Mouse (Mus musculus) limb, embryonic 14.5 days (tissue): ENCODE measurements around the gene Ttc3. TPM values are rescaled to one million over a fixed set of nuclear protein-coding genes. Genes with fewer than 3 reads are reported as not detected.
"Not testable (repeated sequence)": the region's sequence is repeated elsewhere in the genome, so short reads cannot be mapped to it uniquely, and the experiment has no call there.

Source experiments
- ATAC-seq: fragments of 200-750 bp; cut with Nextera tagmentation; 2 replicates; pipeline ENCODE4 v1.8.0; 2017; ENCODE audit warnings: low read depth, moderate number of reproducible peaks, moderate TSS enrichment; ENCODE audit not compliant: low FRiP score
- DNase-seq: peaks from one replicate; pipeline ENCODE4 v3.0.0-alpha.2; 2015; ENCODE audit warnings: low spot score
- H3K27ac ChIP-seq: fragments of 300-500 bp; sonication (generic); replicated peaks from 2 replicates; pipeline ENCODE4 v1.5.1; 2014; ENCODE audit warnings: low read depth, mild to moderate bottlenecking, low read length, moderate library complexity, mixed read lengths
- H3K27me3 ChIP-seq: fragments of 300-500 bp; sonication (generic); 2 replicates; pipeline ENCODE4 v1.6.1; 2014; ENCODE audit warnings: low read length, mixed read lengths; ENCODE audit not compliant: control insufficient read depth, insufficient read depth
- H3K36me3 ChIP-seq: fragments of 300-500 bp; sonication (generic); 2 replicates; pipeline ENCODE4 v1.6.1; 2014; ENCODE audit warnings: mild to moderate bottlenecking, low read length, moderate library complexity, mixed read lengths; ENCODE audit not compliant: control insufficient read depth, insufficient read depth
- H3K4me1 ChIP-seq: fragments of 300-500 bp; sonication (generic); 2 replicates; pipeline ENCODE4 v1.6.1; 2014; ENCODE audit warnings: antibody characterized with exemption, low read length, mixed read lengths; ENCODE audit not compliant: control insufficient read depth, insufficient read depth
- H3K4me2 ChIP-seq: fragments of 300-500 bp; sonication (generic); replicated peaks from 2 replicates; pipeline ENCODE4 v1.6.1; 2014; ENCODE audit warnings: low read depth, mild to moderate bottlenecking, low read length, moderate library complexity; ENCODE audit not compliant: severe bottlenecking
- H3K4me3 ChIP-seq: fragments of 300-500 bp; sonication (generic); replicated peaks from 2 replicates; pipeline ENCODE4 v1.5.1; 2014; ENCODE audit warnings: low read length
- H3K9ac ChIP-seq: fragments of 300-500 bp; sonication (generic); 2 replicates; pipeline ENCODE4 v1.6.1; 2014; ENCODE audit warnings: mild to moderate bottlenecking, low read depth, low read length, moderate library complexity; ENCODE audit not compliant: severe bottlenecking
- H3K9me3 ChIP-seq: fragments of 300-500 bp; sonication (generic); 2 replicates; pipeline ENCODE4 v1.6.1; 2016; ENCODE audit warnings: low read length; ENCODE audit not compliant: control insufficient read depth
- POLR2A ChIP-seq: fragments of 200-500 bp; IDR thresholded peaks from 2 replicates; pipeline ENCODE4 v1.8.0; 2012; ENCODE audit warnings: inconsistent platforms, mild to moderate bottlenecking, moderate library complexity, borderline replicate concordance; ENCODE audit not compliant: insufficient read depth, insufficient read length; ENCODE audit errors: extremely low read depth
- WGBS: fragments of 180-500 bp; shearing (Covaris S2); extraction: QIAGEN DNeasy Blood & Tissue Kit; methylation state at CpG from one replicate; pipeline ENCODE4 v1.1.7; 2014; 5-methylcytosine and 5-hydroxymethylcytosine counted together
- polyA plus RNA-seq, 2 experiments: library from polyadenylated mRNA; depleted of rRNA in 1 of 2; stranded (reverse) in 1 of 2; unstranded in 1 of 2; fragments of >200 nt; fragmentation: Nextera tagmentation in 1 of 2; extraction: Ambion mirVana in 1 of 2; gene quantifications; 2 replicates each; pipeline versions ENCODE4 v1.2.1 to v1.2.3; 2012 to 2014

Gene Ttc3
- polyA plus RNA-seq, 2 experiments = 123 to 294 TPM

GRCm38 (mm10) chr16:94328881-94329867 is 41.2 kb upstream of the Ttc3 start:
- DNase-seq = no peak
- TF ChIP-seq POLR2A = no peak
- H3K27me3 ChIP-seq = peaks cover 22% of the 10 kb centered on the region

GRCm38 (mm10) chr16:94330429-94330828 is 40.0 kb upstream of the Ttc3 start:
- H3K4me2 ChIP-seq = no peak overlapping the region
- ATAC-seq = no peak
- H3K27ac ChIP-seq = no peak overlapping the region
- H3K9me3 ChIP-seq = no peaks in the 10 kb centered on the region
- H3K4me3 ChIP-seq = no peak overlapping the region
- WGBS = 75% methylated on average over 5 of the region's 5 CpGs
- H3K27me3 ChIP-seq = peaks cover 22% of the 10 kb centered on the region
- H3K4me1 ChIP-seq = peaks cover 12% of the 10 kb centered on the region
- TF ChIP-seq POLR2A = no peak
- H3K36me3 ChIP-seq = no peaks in the 10 kb centered on the region
- H3K9ac ChIP-seq = no peak overlapping the region
- no peak for DNase-seq

More at GRCm38 (mm10) chr16:94328881-94329867, 41.2 kb upstream of the Ttc3 start:
- H3K4me1 ChIP-seq = peaks cover 12% of the 10 kb centered on the region
- WGBS = 7% methylated on average over 25 of the region's 25 CpGs
- peak overlapping the region; percentile 51 for H3K4me3 ChIP-seq
- ATAC-seq = no peak
- H3K27ac ChIP-seq = no peak overlapping the region
- peak overlapping the region; percentile 81 for H3K4me2 ChIP-seq
- no peaks in the 10 kb centered on the region for H3K36me3 ChIP-seq
- H3K9ac ChIP-seq = 0 out of 2 replicates have a peak overlapping the region, but pooled peaks have one; percentile 49
- H3K9me3 ChIP-seq = no peaks in the 10 kb centered on the region

DNA sequence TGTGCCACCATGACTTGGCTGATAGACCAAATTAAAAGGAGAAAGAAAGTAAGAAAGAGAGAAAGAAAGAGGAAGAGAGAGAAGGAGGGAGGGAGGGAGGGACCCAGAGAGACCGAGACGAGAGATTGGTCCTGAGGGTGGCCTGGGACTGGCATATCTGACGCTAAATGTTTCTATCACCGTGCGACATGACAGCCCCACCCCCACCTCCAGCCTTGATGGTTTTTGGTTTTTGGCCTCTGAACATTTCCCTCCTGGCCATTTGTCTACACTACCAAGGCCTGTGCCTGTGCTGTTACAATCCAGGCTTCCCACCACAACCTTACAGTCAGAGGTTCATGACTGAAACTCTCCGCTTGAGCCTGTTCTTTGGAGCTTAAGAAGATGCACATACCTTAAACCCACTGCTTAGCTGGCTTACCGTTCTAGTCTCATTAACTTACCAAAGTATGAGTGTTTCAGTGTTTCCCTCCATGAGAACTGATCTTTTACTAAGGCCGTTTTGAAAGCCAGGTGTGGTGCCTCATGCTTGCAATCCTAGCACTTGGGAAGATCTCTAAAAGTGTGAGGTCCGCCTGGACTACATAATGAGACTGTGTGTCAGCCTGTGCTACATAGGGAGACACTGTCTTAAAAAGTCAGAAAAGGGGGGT is 39.1 kb upstream of the Ttc3 start:
- no peak overlapping the region for H3K4me3 ChIP-seq
- H3K27me3 ChIP-seq = peaks cover 22% of the 10 kb centered on the region
- ATAC-seq (no peak), DNase-seq (no peak)
- no peak overlapping the region for H3K27ac ChIP-seq
- peaks cover 12% of the 10 kb centered on the region for H3K4me1 ChIP-seq
- no peak for TF ChIP-seq POLR2A
- no peak overlapping the region for H3K4me2 ChIP-seq
- no peaks in the 10 kb centered on the region for H3K36me3 ChIP-seq
- H3K9me3 ChIP-seq = no peaks in the 10 kb centered on the region
- WGBS = 82% methylated on average over 9 of the region's 9 CpGs
- no peak overlapping the region for H3K9ac ChIP-seq

- H3K4me1 ChIP-seq = peaks cover 12% of the 10 kb centered on the region
- 61% methylated on average over 5 of the region's 5 CpGs for WGBS
- DNase-seq (no peak), ATAC-seq (no peak)
- H3K36me3 ChIP-seq = no peaks in the 10 kb centered on the region
- no peaks in the 10 kb centered on the region for H3K9me3 ChIP-seq
- no peak overlapping the region for H3K4me2 ChIP-seq
- H3K27me3 ChIP-seq = peaks cover 19% of the 10 kb centered on the region
- H3K9ac ChIP-seq = no peak overlapping the region
- H3K4me3 ChIP-seq = no peak overlapping the region
- H3K27ac ChIP-seq = no peak overlapping the region
- TF ChIP-seq POLR2A = no peak
Measured at GRCm38 (mm10) chr16:94331886-94332252, 38.5 kb upstream of the Ttc3 start.

GRCm38 (mm10) chr16:94335656-94336055 is 34.8 kb upstream of the Ttc3 start:
- no peak overlapping the region for H3K4me2 ChIP-seq
- DNase-seq (no peak), ATAC-seq (no peak)
- no peak for TF ChIP-seq POLR2A
- no peaks in the 10 kb centered on the region for H3K9me3 ChIP-seq
- no peak overlapping the region for H3K9ac ChIP-seq
- 45% methylated on average over 5 of the region's 5 CpGs for WGBS
- no peak overlapping the region for H3K4me3 ChIP-seq
- no peaks in the 10 kb centered on the region for H3K27me3 ChIP-seq
- no peak overlapping the region for H3K27ac ChIP-seq
- no peaks in the 10 kb centered on the region for H3K4me1 ChIP-seq
- no peaks in the 10 kb centered on the region for H3K36me3 ChIP-seq

DNA sequence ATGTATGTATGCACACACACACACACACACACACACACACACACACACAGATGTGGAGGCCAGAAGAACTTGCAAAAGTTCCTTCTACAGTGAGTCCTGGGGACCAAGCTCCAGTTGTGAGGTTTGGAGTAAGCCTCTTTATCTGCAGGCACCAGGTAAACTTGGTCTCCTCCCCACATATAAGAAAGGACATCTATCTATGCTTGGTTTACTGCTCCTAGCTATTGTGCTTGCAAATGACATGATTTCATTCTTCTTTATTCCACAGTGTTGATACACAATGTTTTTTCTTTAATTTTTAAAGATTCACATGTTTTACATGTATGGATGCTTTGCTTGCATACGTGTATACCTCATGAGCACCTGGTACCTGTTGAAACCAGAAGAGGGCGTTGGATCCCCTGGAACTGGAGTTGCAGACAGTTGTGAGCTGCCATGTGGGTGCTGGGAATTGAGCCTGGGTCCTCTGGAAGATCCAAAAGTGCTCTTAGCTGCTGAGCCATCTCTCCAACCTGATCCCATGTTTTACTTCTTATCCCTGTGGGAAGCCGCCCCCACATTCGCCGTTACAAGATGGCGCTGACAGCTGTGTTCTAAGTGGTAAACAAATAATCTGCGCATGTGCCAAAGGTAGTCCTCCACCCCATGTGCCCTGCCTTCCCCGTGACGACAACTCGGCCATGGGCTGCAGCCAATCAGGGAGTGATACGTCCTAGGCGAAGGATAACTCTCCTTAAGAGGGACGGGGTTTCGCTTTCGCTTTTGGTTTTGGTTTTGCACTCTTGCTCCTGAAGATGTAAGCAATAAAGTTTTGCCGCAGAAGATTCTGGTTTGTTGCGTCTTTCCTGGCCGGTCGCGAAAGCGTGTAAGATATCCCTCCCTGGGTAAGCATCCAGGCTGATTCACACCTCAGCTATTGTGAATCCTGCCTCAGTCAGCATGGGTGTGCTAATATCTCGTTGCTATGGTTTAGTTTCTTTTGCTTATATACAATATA is 31.0 kb upstream of the Ttc3 start:
- H3K4me1 ChIP-seq, H3K4me2 ChIP-seq, H3K27me3 ChIP-seq, H3K36me3 ChIP-seq, H3K27ac ChIP-seq, H3K9ac ChIP-seq, H3K9me3 ChIP-seq, H3K4me3 ChIP-seq, ATAC-seq, DNase-seq: not testable (repeated sequence)
- WGBS = 90% methylated on average over 18 of the region's 22 CpGs
